Mouse (Mus musculus) liver, embryonic 14.5 days (tissue): ENCODE results near the gene Slc36a2.

Experiments used
- CTCF ChIP-seq: IDR thresholded peaks from 2 replicates; pipeline ENCODE4 v1.5.1; 2016; ENCODE audit warnings: antibody characterized with exemption, low read depth, control low read depth
- EP300 ChIP-seq: IDR thresholded peaks from 2 replicates; pipeline ENCODE4 v1.6.1; 2016; ENCODE audit warnings: antibody characterized with exemption, low read depth

- no peak for TF ChIP-seq CTCF
- TF ChIP-seq EP300 = no peak
Observed at GRCm38 (mm10) chr11:55214978-55215377, 30.1 kb upstream of the Slc36a2 start.
